Mouse (Mus musculus) thymus, adult 2 months (tissue): ENCODE data around the gene 3110040N11Rik.
A peak's percentile ranks its signal among the peaks of the same experiment; 100 is the strongest.

ENCODE experiments used
- CTCF ChIP-seq: fragments of 200-500 bp; IDR thresholded peaks from 2 replicates; pipeline ENCODE4 v1.5.1; 2012; ENCODE audit warnings: mild to moderate bottlenecking, control low read depth, low read length, moderate library complexity, borderline replicate concordance; ENCODE audit not compliant: control insufficient read depth, poor library complexity, insufficient read depth; ENCODE audit errors: extremely low read depth
- POLR2A ChIP-seq: fragments of 200-500 bp; IDR thresholded peaks from 2 replicates; pipeline ENCODE4 v1.6.1; 2012; ENCODE audit warnings: mild to moderate bottlenecking, low read length, control low read depth, moderate library complexity; ENCODE audit not compliant: control insufficient read depth, poor library complexity, insufficient read depth; ENCODE audit errors: extremely low read depth

DNA sequence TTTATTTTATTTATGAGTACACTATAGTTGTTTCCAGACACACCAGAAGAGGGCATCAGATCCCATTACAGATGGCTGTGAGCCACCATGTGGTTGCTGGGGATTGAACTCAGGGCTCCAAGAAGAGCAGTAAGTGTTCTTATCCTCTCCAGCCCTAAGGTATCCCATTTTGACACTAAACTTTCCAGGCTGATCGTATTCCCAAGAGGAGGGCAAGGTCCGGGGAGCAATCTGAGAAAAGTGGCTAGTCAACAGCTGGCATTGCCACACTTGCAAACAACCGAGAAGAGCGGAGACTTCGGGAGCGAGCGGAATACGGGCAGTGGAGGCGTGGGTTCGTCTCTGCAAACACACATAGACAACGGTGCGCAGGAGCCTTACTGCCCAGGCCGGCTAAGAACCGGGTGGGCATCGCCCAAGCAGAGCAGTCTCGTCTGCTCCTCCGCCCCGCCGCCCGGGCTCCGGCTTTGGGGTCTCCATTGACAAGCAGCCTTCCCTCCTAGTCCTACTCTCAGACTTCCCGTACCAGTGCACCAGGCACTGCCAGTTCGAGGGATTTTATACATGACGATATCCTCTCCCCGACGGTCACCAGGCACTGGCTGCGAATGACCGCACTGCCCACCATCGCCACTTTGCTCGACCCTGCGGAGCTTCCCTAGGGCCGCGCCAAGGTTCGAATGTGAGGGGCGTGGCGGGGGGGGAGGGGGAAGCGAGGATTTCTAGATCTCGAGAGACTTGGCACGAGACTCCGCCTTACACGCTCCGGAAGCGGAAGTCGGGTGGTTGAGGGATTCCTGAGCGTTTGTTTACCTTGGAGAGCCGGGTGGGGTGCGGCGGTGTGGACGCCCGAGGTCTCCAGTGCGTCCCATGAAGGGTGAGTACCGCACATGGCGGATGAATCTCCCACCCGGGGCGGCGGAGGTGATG lies 26.8 kb downstream of the 3110040N11Rik start, which contains the start of gene Ramac:
- peak; percentile 85 for TF ChIP-seq POLR2A
- no peak for TF ChIP-seq CTCF
